Mouse (Mus musculus) heart, postnatal 0 days (tissue): ENCODE measurements around the gene Usb1. TPM values are rescaled to one million over a fixed set of nuclear protein-coding genes. Genes with fewer than 3 reads are reported as not detected.

Source experiments
- ATAC-seq: fragments of 200-750 bp; cut with Nextera tagmentation; 2 replicates; pipeline ENCODE4 v1.8.0; 2017; ENCODE audit warnings: low read depth, moderate number of reproducible peaks, moderate library complexity; ENCODE audit not compliant: insufficient read depth
- DNase-seq: peaks from one replicate; pipeline ENCODE4 v3.0.0-alpha.2; 2016; ENCODE audit warnings: low spot score
- H3K27ac ChIP-seq: fragments of 300-500 bp; sonication (generic); 2 replicates; pipeline ENCODE4 v1.5.1; 2014; ENCODE audit warnings: low read depth, mild to moderate bottlenecking
- H3K27me3 ChIP-seq: fragments of 300-500 bp; sonication (generic); 2 replicates; pipeline ENCODE4 v1.6.1; 2014; ENCODE audit warnings: low read length, mixed read lengths; ENCODE audit not compliant: control insufficient read depth, insufficient read depth
- H3K36me3 ChIP-seq: fragments of 300-500 bp; sonication (generic); replicated peaks from 2 replicates; pipeline ENCODE4 v1.6.1; 2014; ENCODE audit warnings: low read length, mixed read lengths; ENCODE audit not compliant: control insufficient read depth, insufficient read depth
- H3K4me1 ChIP-seq: fragments of 300-500 bp; sonication (generic); 2 replicates; pipeline ENCODE4 v1.6.1; 2014; ENCODE audit warnings: antibody characterized with exemption; ENCODE audit not compliant: control insufficient read depth, insufficient read depth
- H3K4me2 ChIP-seq: fragments of 300-500 bp; sonication (generic); 2 replicates; pipeline ENCODE4 v1.6.1; 2014; ENCODE audit warnings: low read depth, mild to moderate bottlenecking, low read length, moderate library complexity
- H3K4me3 ChIP-seq: fragments of 300-500 bp; sonication (generic); 2 replicates; pipeline ENCODE4 v1.5.1; 2014; ENCODE audit warnings: low read depth, low read length
- H3K9ac ChIP-seq: fragments of 300-500 bp; sonication (generic); replicated peaks from 2 replicates; pipeline ENCODE4 v1.6.1; 2014; ENCODE audit warnings: low read depth, low read length, mixed read lengths
- H3K9me3 ChIP-seq: fragments of 300-500 bp; sonication (generic); replicated peaks from 2 replicates; pipeline ENCODE4 v1.6.1; 2016; ENCODE audit warnings: low read length; ENCODE audit not compliant: control insufficient read depth
- CTCF ChIP-seq: IDR thresholded peaks from 2 replicates; pipeline ENCODE4 v1.5.1; 2016; ENCODE audit warnings: antibody characterized with exemption, control low read depth, low read depth
- EP300 ChIP-seq: IDR thresholded peaks from 2 replicates; pipeline ENCODE4 v1.6.1; 2016; ENCODE audit warnings: antibody characterized with exemption, low read depth
- WGBS: fragments of 180-500 bp; shearing (Covaris S2); extraction: QIAGEN DNeasy Blood & Tissue Kit; methylation state at CpG from one replicate; pipeline ENCODE4 v1.1.7; 2014; 5-methylcytosine and 5-hydroxymethylcytosine counted together
- polyA plus RNA-seq: library from polyadenylated mRNA; unstranded; fragments of >200 nt; fragmentation: Nextera tagmentation; extraction: Ambion mirVana; gene quantifications from 2 replicates; pipeline ENCODE4 v1.2.1, GENCODE M21; 2015
- total RNA-seq: library from RNA; depleted of rRNA; stranded (reverse); fragments of >200 nt; gene quantifications from 2 replicates; pipeline ENCODE4 v1.2.3, GENCODE M21; 2014; ENCODE audit warnings: low replicate concordance

Gene Usb1
- total and polyA plus RNA-seq, 2 experiments from 2014 or later, result 28.8 to 49.0 TPM

DNA sequence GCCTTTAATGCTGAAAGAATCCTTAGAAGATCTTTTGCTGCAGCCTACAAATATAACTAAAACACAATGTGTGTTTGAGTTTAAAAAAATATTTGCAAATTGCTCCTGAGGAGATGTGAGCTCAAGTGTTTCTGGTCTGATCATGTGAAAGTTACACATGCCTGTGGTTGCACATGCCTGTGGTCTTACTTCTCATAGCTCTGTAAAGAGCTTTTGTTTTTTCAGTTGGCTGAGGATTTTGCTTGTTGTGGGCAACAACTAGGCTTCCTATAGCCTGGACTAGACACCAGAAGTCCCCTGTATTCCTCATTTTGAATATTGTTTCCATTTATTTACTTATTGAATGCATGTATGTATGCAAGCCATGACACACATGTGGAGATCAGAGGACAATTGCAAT, 4.3 kb downstream of the Usb1 start:
- H3K27me3 ChIP-seq, result no peaks in the 10 kb centered on the region
- H3K36me3 ChIP-seq, result peaks cover 51% of the 10 kb centered on the region
- H3K4me2 ChIP-seq, result no peak overlapping the region
- H3K27ac ChIP-seq, result no peak overlapping the region
- no peak for DNase-seq
- no peak overlapping the region for H3K9ac ChIP-seq
- ATAC-seq, result no peak
- no peaks in the 10 kb centered on the region for H3K9me3 ChIP-seq
- no peak for TF ChIP-seq EP300
- TF ChIP-seq CTCF, result no peak
- H3K4me3 ChIP-seq, result no peak overlapping the region
- H3K4me1 ChIP-seq, result 0 out of 2 replicates have a peak, but pooled peaks cover 3% of the 10 kb centered on the region

DNA sequence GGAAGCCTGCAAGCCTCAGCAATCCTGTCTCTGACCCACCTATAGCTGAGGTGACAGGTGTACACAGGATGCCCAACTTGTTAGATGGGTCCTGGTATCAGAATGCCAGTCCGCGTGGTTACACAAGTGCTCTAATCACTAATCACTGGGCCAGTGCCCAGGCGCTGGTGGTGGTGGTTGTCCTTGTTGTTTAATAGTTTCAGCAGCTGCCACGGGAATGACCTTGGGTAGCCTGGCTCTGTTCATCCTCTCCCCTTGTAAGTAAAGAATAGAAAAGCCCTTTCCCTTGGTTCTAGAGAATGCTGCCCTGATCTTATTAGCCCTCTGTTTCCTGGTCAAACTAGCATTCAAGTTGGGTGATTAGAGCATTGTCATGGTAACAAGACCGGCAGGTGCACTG, 9.6 kb downstream of the Usb1 start:
- no peak overlapping the region for H3K4me2 ChIP-seq
- peaks cover 12% of the 10 kb centered on the region; the same call in 1 of the 2 replicates for H3K4me1 ChIP-seq
- H3K36me3 ChIP-seq, result peaks cover 60% of the 10 kb centered on the region
- no peaks in the 10 kb centered on the region for H3K27me3 ChIP-seq
- no peaks in the 10 kb centered on the region for H3K9me3 ChIP-seq
- H3K9ac ChIP-seq, result no peak overlapping the region
- 40% methylated on average over 5 of the region's 5 CpGs for WGBS
- H3K4me3 ChIP-seq, result no peak overlapping the region
- peak; percentile 82 for ATAC-seq
- H3K27ac ChIP-seq, result peak overlapping the region; percentile 85
- TF ChIP-seq EP300, result no peak
- TF ChIP-seq CTCF, result no peak
- peak; percentile 61 for DNase-seq

DNA sequence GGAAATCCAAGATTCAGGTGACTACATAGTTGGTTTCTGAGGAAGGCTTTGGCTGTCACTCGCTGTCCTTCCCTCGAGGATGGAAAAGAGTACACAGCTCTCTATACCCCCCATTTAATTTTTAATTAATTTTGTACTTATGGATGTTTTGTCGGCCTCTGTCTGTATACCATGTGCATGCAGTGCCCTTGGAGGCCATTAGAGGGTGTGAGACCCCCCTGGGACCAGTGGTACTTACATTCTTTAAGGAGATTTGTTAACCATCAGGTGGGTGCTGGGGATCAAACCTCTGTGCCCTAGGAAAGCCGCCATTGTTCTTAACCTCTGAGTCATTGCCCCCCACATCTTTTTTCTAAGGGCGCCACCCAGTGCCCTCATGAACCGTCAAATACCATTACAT, 12.6 kb downstream of the Usb1 start:
- WGBS, result 70% methylated on average over 6 of the region's 6 CpGs
- ATAC-seq, result no peak
- Histone ChIP-seq H3K27me3 (no peaks in the 10 kb centered on the region), H3K9ac (no peak overlapping the region), H3K4me2 (no peak overlapping the region), H3K4me1 (peaks cover 34% of the 10 kb centered on the region), H3K9me3 (no peaks in the 10 kb centered on the region), H3K36me3 (peaks cover 43% of the 10 kb centered on the region), H3K27ac (no peak overlapping the region), H3K4me3 (no peak overlapping the region)
- TF ChIP-seq CTCF (peak; percentile 11; the same call in 1 of the 2 replicates), EP300 (no peak)
- no peak for DNase-seq

DNA sequence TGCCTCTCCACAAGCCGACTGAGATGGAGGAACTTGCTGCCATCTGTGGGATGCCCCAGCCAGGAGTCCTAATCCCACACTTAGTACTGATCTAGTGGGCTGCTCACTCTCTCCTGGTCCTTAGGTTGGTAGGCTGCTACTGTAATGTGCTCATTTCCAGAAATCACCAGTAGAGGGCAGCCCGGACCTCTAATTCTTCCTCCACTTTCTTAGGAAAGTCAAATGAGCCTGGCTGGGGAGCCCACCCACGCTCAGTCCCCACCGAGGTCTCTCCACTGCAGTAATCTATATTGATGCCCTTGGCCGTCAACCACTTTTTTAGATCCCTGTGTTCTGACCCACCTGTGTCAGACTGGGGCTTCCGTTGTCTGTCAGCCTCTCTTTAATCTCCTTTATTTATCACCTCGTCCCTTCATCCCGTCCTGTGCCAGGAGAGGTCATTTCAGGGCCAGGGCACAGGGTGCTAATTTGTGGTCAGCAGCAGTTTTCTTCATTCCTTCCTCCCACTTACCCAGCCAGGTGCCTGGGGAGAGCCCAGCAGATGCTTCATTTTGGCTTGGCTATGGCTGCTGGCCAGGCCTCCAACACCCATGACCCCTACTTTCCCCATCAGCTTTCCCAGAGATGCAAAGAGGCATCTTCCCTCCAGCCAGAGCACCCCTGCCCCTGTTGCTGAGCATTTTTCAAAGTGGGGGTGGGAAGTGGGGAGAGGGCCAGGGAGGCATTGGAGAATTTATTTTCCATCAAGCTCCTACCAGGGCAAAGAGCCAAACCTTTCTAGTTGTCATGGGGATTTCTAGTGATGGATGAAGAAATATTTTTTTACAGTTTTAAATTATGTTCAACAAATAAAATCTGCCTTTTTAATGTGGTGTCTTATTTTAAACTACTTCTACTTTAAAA, 14.8 kb downstream of the Usb1 start:
- peak; percentile 73 for DNase-seq
- 16% methylated on average over 8 of the region's 8 CpGs for WGBS
- Histone ChIP-seq H3K36me3 (peaks cover 30% of the 10 kb centered on the region), H3K4me2 (no peak overlapping the region), H3K4me1 (peaks cover 36% of the 10 kb centered on the region), H3K4me3 (no peak overlapping the region), H3K9ac (no peak overlapping the region), H3K9me3 (no peaks in the 10 kb centered on the region), H3K27ac (no peak overlapping the region), H3K27me3 (no peaks in the 10 kb centered on the region)
- TF ChIP-seq CTCF (peak; percentile 72), EP300 (no peak)
- no peak for ATAC-seq

DNA sequence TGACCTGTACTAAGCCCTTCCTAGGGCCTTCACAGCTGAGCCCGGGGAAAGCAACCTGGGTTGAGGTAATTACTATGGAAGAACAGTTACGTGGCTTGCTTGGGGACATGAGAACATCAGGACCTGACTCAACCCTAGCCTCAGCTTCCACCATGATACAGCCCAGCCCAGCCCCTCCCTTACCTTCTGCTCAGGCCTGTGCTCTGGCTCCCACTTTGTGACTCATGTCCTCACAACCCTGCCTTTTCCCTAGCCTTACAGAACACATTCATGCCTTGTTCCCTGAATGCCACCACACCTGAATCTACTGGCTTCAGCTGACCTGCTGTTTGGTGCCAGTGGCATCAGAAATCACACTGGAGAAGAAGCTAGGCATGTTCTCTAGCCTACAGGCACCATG, 16.3 kb downstream of the Usb1 start:
- WGBS, result 91% methylated on average over 2 of the region's 2 CpGs
- Histone ChIP-seq H3K36me3 (peaks cover 23% of the 10 kb centered on the region), H3K27me3 (no peaks in the 10 kb centered on the region), H3K4me3 (no peak overlapping the region), H3K9me3 (no peaks in the 10 kb centered on the region), H3K4me2 (no peak overlapping the region), H3K27ac (no peak overlapping the region; the same call in 1 of the 2 replicates), H3K4me1 (peaks cover 32% of the 10 kb centered on the region), H3K9ac (no peak overlapping the region; the same call in 1 of the 2 replicates)
- DNase-seq (no peak), ATAC-seq (no peak)
- TF ChIP-seq CTCF (no peak), EP300 (no peak)
